Mouse (Mus musculus): ENCODE data around the gene Krt32. TPM values are rescaled to one million over a fixed set of nuclear protein-coding genes. Genes with fewer than 3 reads are reported as not detected.

Gene Krt32
- total and polyA plus RNA-seq, 3 experiments: not detected

DNA sequence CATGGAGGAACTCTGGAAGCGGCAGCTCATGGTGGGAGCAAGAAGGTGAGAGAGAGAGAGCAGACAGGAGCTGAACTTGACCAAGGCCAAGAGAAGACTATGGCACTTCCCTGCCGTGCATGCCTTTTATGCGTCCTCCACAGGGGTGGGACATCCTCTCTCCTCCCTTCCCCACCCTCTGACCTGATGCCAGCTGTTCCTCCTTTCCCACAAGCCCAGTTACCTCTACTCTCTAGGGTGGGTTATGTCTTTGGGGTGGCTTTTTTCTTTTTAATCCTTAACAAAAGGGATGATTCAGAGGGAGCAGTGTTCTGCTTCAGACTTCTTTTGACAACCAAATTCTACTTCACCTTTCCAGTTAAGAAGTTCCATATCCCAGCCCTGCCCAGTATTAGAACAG lies 33.4 kb upstream of the Krt32 start, which contains the start of gene Krt13:
Gene Krt13, minus strand, starts transcription at position 101 of the 400 bp plus-strand sequence.
- Histone ChIP-seq H3K9ac (ENCODE audit: insufficient read depth, low read depth) (no peak within 1 kb of the TSS), H3K9me3 (replicated peaks; ENCODE audit: low read length) (no peaks in the 10 kb centered on the region)
- dilution Hi-C loops (cut with MboI; ENCODE audit: extremely low pct_ligation_motif_present, extremely low pct_unique_long_range_greater_than_20kb, low sequenced_read_pairs): no loop called here

DNA sequence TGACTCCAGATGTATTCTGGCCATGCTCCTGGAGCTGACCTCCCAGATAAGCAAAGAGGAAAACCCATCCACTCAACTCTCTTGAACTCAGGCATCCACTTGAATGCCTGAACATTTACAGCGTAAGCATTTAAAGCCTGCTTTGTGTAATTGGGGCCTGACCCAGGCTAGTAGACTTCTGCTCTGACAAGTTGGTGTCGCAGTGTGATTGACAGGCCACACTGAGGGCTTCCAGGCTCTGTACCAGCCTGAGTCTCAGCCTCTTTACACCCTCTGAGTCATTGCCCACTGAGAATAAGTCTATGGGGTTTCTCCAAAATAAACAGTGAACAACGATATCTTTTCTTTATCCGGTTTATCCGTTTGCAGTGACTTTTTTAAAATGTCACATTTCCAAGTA lies 32.3 kb upstream of the Krt32 start:
- Histone ChIP-seq H3K27me3 (replicated peaks) (peaks cover 99% of the 10 kb centered on the region), H3K4me3 (replicated peaks in 1 of 3; ENCODE audit: low read depth in 2 of 3, low read length in 2 of 3, poor library complexity in 1 of 3) (no peak overlapping the region), H3K79me2 (replicated peaks; ENCODE audit: control insufficient read depth, extremely low read depth, insufficient read depth, poor library complexity, severe bottlenecking) (no peaks in the 10 kb centered on the region), H3K9ac (ENCODE audit: insufficient read depth, low read depth) (no peak overlapping the region), H3K27ac (ENCODE audit: insufficient read depth, low read depth) (no peak overlapping the region), H3K4me1 (ENCODE audit: control insufficient read depth in 1 of 2, insufficient read depth in 2 of 2) (no peaks in the 10 kb centered on the region), H3K4me2 (ENCODE audit: insufficient read depth, low read depth, poor library complexity, severe bottlenecking) (no peak overlapping the region), H3K9me3 (replicated peaks; ENCODE audit: low read length) (no peaks in the 10 kb centered on the region), H3K36me3 (replicated peaks in 1 of 2; ENCODE audit: control insufficient read depth in 1 of 2, insufficient read depth in 1 of 2, low read length in 1 of 2) (no peaks in the 10 kb centered on the region)
- dilution Hi-C loops (cut with MboI; ENCODE audit: extremely low pct_ligation_motif_present, extremely low pct_unique_long_range_greater_than_20kb, low sequenced_read_pairs): no loop called here
- in situ Hi-C loops (cut with MboI; ENCODE audit: low pct_ligation_motif_present, low pct_unique_long_range_greater_than_20kb, low sequenced_read_pairs): no loop called here
- no peak for TF ChIP-seq ZNF384 (IDR thresholded peaks at IDR 0.05; ENCODE audit: low read depth, low read length)
- no peak for TF ChIP-seq HCFC1 (IDR thresholded peaks at IDR 0.05; ENCODE audit: low read depth, low read length)
- TF ChIP-seq CTCF (conservative IDR thresholded peaks at IDR 0.05 in 1 of 2, IDR thresholded peaks at IDR 0.05 in 1 of 2; ENCODE audit: low read depth in 2 of 2, low read length in 2 of 2): no peak
- no peak for TF ChIP-seq SMC3 (IDR thresholded peaks at IDR 0.05; ENCODE audit: low read depth, low read length)
- no peak for TF ChIP-seq MXI1 (IDR thresholded peaks at IDR 0.05; ENCODE audit: low read depth, low read length)
- no peak for DNase-seq (ENCODE audit: extremely low read depth)

More for the DNA sequence above, 33.4 kb upstream of the Krt32 start, which contains the start of gene Krt13:
- DNase-seq (ENCODE audit: extremely low read depth): no peak
- Histone ChIP-seq H3K4me1 (ENCODE audit: control insufficient read depth in 1 of 2, insufficient read depth in 2 of 2) (no peaks in the 10 kb centered on the region), H3K4me3 (replicated peaks in 1 of 3; ENCODE audit: low read depth in 2 of 3, low read length in 2 of 3, poor library complexity in 1 of 3) (no peak within 1 kb of the TSS), H3K36me3 (replicated peaks in 1 of 2; ENCODE audit: control insufficient read depth in 1 of 2, insufficient read depth in 1 of 2, low read length in 1 of 2) (no peaks in the 10 kb centered on the region), H3K79me2 (replicated peaks; ENCODE audit: control insufficient read depth, extremely low read depth, insufficient read depth, poor library complexity, severe bottlenecking) (no peaks in the 10 kb centered on the region), H3K27me3 (replicated peaks) (peaks cover 99% of the 10 kb centered on the region), H3K4me2 (ENCODE audit: insufficient read depth, low read depth, poor library complexity, severe bottlenecking) (no peak within 1 kb of the TSS), H3K27ac (ENCODE audit: insufficient read depth, low read depth) (no peak within 1 kb of the TSS)
- TF ChIP-seq JUND (conservative IDR thresholded peaks at IDR 0.05; ENCODE audit: low read depth, low read length) (no peak), USF2 (conservative IDR thresholded peaks at IDR 0.05; ENCODE audit: low read depth, low read length) (no peak), POLR2A (IDR thresholded peaks at IDR 0.05; ENCODE audit: low read depth, low read length) (no peak), MAX (IDR thresholded peaks at IDR 0.05; ENCODE audit: low read length) (no peak), ZC3H11A (IDR thresholded peaks at IDR 0.05; ENCODE audit: low read depth, low read length) (no peak)
- in situ Hi-C loops (cut with MboI; ENCODE audit: low pct_ligation_motif_present, low pct_unique_long_range_greater_than_20kb, low sequenced_read_pairs): no loop called here

DNA sequence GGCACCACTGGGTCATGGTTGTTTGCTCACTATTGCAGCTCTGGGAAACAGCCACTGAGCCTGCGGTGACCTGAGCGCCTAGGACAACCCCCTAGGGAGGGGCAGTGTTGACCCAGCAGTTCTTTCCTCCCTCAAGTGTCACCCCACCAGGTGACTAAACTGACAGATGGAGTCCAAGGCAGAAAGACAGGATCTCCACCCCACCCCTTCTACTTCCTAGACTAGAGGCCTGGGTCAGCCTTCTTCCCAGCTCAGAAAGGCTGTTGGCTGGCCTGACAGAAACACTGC lies 25.7 kb upstream of the Krt32 start:
- dilution Hi-C loops (cut with MboI; ENCODE audit: extremely low pct_ligation_motif_present, extremely low pct_unique_long_range_greater_than_20kb, low sequenced_read_pairs): no loop called here
- no peaks in the 10 kb centered on the region for H3K9me3 ChIP-seq (replicated peaks; ENCODE audit: low read length)

More for the DNA sequence above, 25.7 kb upstream of the Krt32 start:
- no peak for DNase-seq (ENCODE audit: extremely low read depth)
- no peak overlapping the region for H3K9ac ChIP-seq (ENCODE audit: insufficient read depth, low read depth)
- peaks cover 99% of the 10 kb centered on the region for H3K27me3 ChIP-seq (replicated peaks)
- in situ Hi-C loops (cut with MboI; ENCODE audit: low pct_ligation_motif_present, low pct_unique_long_range_greater_than_20kb, low sequenced_read_pairs): no loop called here
- no peaks in the 10 kb centered on the region for H3K4me1 ChIP-seq (ENCODE audit: control insufficient read depth in 1 of 2, insufficient read depth in 2 of 2)
- TF ChIP-seq MYC (IDR thresholded peaks at IDR 0.05; ENCODE audit: low read depth, low read length) (no peak), MAX (IDR thresholded peaks at IDR 0.05; ENCODE audit: low read length) (no peak), GABPA (IDR thresholded peaks at IDR 0.05; ENCODE audit: insufficient replicate concordance, low read depth, low read length) (no peak), ZC3H11A (IDR thresholded peaks at IDR 0.05; ENCODE audit: low read depth, low read length) (no peak), PAX5 (IDR thresholded peaks at IDR 0.05; ENCODE audit: low read length) (no peak), NELFE (IDR thresholded peaks at IDR 0.05; ENCODE audit: low read depth, low read length) (no peak), ETS1 (conservative IDR thresholded peaks at IDR 0.05; ENCODE audit: low read depth, low read length) (no peak), USF2 (conservative IDR thresholded peaks at IDR 0.05; ENCODE audit: low read depth, low read length) (no peak), UBTF (IDR thresholded peaks at IDR 0.05; ENCODE audit: low read depth, low read length) (no peak), CHD2 (IDR thresholded peaks at IDR 0.05; ENCODE audit: low read length) (no peak), JUND (conservative IDR thresholded peaks at IDR 0.05; ENCODE audit: low read depth, low read length) (no peak), TBP (conservative IDR thresholded peaks at IDR 0.05; ENCODE audit: low read depth, low read length) (no peak), E2F4 (IDR thresholded peaks at IDR 0.05; ENCODE audit: insufficient replicate concordance, low read depth, low read length) (no peak), JUN (IDR thresholded peaks at IDR 0.05; ENCODE audit: insufficient read depth, low read depth, low read length) (no peak), HCFC1 (IDR thresholded peaks at IDR 0.05; ENCODE audit: low read depth, low read length) (no peak), TCF12 (IDR thresholded peaks at IDR 0.05; ENCODE audit: low read depth, low read length) (no peak), RCOR1 (conservative IDR thresholded peaks at IDR 0.05; ENCODE audit: low read depth, low read length) (no peak), USF1 (IDR thresholded peaks at IDR 0.05; ENCODE audit: low read depth, low read length) (no peak), KAT2A (IDR thresholded peaks at IDR 0.05; ENCODE audit: insufficient replicate concordance, low read length) (no peak), IRF4 (IDR thresholded peaks at IDR 0.05; ENCODE audit: low read depth, low read length) (no peak)
- H3K4me3 ChIP-seq (replicated peaks in 1 of 3; ENCODE audit: low read depth in 2 of 3, low read length in 2 of 3, poor library complexity in 1 of 3): no peak overlapping the region
- no peak overlapping the region for H3K4me2 ChIP-seq (ENCODE audit: insufficient read depth, low read depth, poor library complexity, severe bottlenecking)
- no peaks in the 10 kb centered on the region for H3K79me2 ChIP-seq (replicated peaks; ENCODE audit: control insufficient read depth, extremely low read depth, insufficient read depth, poor library complexity, severe bottlenecking)
- no peak overlapping the region for H3K27ac ChIP-seq (ENCODE audit: insufficient read depth, low read depth)
- H3K36me3 ChIP-seq (replicated peaks in 1 of 2; ENCODE audit: control insufficient read depth in 1 of 2, insufficient read depth in 1 of 2, low read length in 1 of 2): no peaks in the 10 kb centered on the region

All from CH12.LX (cell line).